Comparison of ENCODE assay signal across 8 mouse cellular contexts in the genomic region with DNA sequence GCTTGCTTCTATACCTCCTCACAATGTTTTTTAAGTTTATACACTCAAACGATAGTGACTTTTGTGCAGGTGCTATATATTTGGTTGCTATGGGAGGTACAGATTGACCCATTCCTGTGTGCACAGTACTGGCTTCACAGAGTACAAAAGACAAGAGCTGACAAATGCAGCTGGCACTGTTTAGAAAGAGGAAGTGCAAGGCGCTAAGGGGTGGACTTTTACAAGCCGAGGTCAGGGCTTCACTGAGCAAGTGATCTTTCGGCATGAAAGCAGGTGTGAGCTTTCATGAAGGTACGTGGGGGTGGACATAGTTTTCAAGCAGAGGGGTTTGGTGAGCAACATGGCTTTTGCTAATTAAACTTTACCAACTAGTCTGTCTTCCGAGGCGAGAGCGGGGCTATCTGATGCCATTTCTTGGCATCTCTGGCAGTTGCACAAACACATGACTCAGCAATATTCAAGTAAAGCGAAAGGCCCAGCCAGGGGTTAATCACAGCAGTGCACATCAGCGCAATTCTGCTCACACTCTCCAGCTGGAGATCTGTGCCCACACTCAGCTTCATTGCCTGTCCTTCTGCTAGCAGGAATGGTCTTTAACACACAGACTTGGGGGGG. TPM values are rescaled to one million over a fixed set of nuclear protein-coding genes. Genes with fewer than 3 reads are reported as not detected.
DNase-seq lines count a peak whose midpoint lies in the region; ATAC-seq and TF ChIP-seq lines count a peak whose summit lies in the region.

No protein-coding gene starts in this region.

- no peaks in the 10 kb centered on the region for H3K9me3 ChIP-seq in hindbrain, embryonic 11.5 days (ENCODE audit: control insufficient read depth, low read length)
- no peaks in the 10 kb centered on the region for H3K9me3 ChIP-seq in hindbrain, embryonic 13.5 days

- DNase-seq in hindbrain, embryonic 11.5 days (ENCODE audit: low spot score): peak; percentile 27
- peak; percentile 10 for DNase-seq in liver
- DNase-seq in gastrocnemius, postnatal 14 days: no peak
- no peak for DNase-seq in left cerebral cortex, postnatal 36 days (ENCODE audit: low spot score in 2 of 2)
- no peak for DNase-seq in gastrocnemius, postnatal 4 days (ENCODE audit: low spot score in 2 of 2)

- intact Hi-C loops in gastrocnemius, postnatal 14 days (cut with DNase I; ENCODE audit: low total_unique reads): loop anchor here (10.0 kb wide), 1 partner anchor 68 kb away; no protein-coding TSS in a partner anchor
- intact Hi-C loops in left cerebral cortex, postnatal 36 days (cut with DNase I): no loop called here

- no peaks in the 10 kb centered on the region for H3K4me1 ChIP-seq in hindbrain, embryonic 11.5 days (replicated peaks; ENCODE audit: control insufficient read depth, insufficient read depth, low read length)
- H3K4me1 ChIP-seq in hindbrain, embryonic 13.5 days (replicated peaks): peaks cover 9% of the 10 kb centered on the region
- H3K4me1 ChIP-seq in bone marrow, adult 2 months (ENCODE audit: control insufficient read depth, insufficient read depth, low read length): peaks cover 1% of the 10 kb centered on the region
- peaks cover 4% of the 10 kb centered on the region; the same call in 1 of the 2 replicates for H3K4me1 ChIP-seq in small intestine, adult 2 months (ENCODE audit: control insufficient read depth, insufficient read depth, insufficient read length, low read length)

- TF ChIP-seq CTCF in bone marrow, adult 2 months (IDR thresholded peaks at IDR 0.05; ENCODE audit: control insufficient read depth, insufficient read depth, low read length): no peak
- no peak for TF ChIP-seq CTCF in small intestine, adult 2 months (IDR thresholded peaks at IDR 0.05; ENCODE audit: extremely low read depth, insufficient read length, insufficient replicate concordance, low read depth, low read length)

- 57% methylated on average over 10 of the region's 10 CpGs for WGBS in hindbrain, embryonic 11.5 days
- WGBS in hindbrain, embryonic 13.5 days: 52% methylated on average over 10 of the region's 10 CpGs
- whole genome bisulfite sequencing in bone marrow, adult 2 months: 1% methylated on average over 10 of the region's 10 CpGs
- WGBS in small intestine, adult 2 months: 10% methylated on average over 10 of the region's 10 CpGs

- H3K4me3 ChIP-seq in hindbrain, embryonic 11.5 days (ENCODE audit: low read depth, low read length): no peak overlapping the region
- H3K4me3 ChIP-seq in hindbrain, embryonic 13.5 days: no peak overlapping the region
- H3K4me3 ChIP-seq in bone marrow, adult 2 months (replicated peaks; ENCODE audit: control insufficient read depth, low read depth, low read length): peak overlapping the region; percentile 49
- H3K4me3 ChIP-seq in small intestine, adult 2 months (ENCODE audit: low read depth, low read length): peak overlapping the region; percentile 32; the same call in 1 of the 2 replicates

- no peak overlapping the region for H3K9ac ChIP-seq in hindbrain, embryonic 11.5 days (ENCODE audit: low read depth, low read length)
- no peak overlapping the region for H3K9ac ChIP-seq in hindbrain, embryonic 13.5 days

- ATAC-seq in hindbrain, embryonic 11.5 days (ENCODE audit: low FRiP score): no peak
- no peak for ATAC-seq in hindbrain, embryonic 13.5 days (ENCODE audit: low FRiP score)

- H3K27me3 ChIP-seq in hindbrain, embryonic 11.5 days (ENCODE audit: control insufficient read depth, insufficient read depth, low read length): no peaks in the 10 kb centered on the region
- H3K27me3 ChIP-seq in hindbrain, embryonic 13.5 days: peaks cover 3% of the 10 kb centered on the region; the same call in 1 of the 2 replicates
- no peaks in the 10 kb centered on the region for H3K27me3 ChIP-seq in small intestine, adult 2 months (ENCODE audit: control insufficient read depth, insufficient read depth, low read length)

- H3K27ac ChIP-seq in hindbrain, embryonic 11.5 days (ENCODE audit: low read depth, low read length): no peak overlapping the region
- H3K27ac ChIP-seq in hindbrain, embryonic 13.5 days: no peak overlapping the region
- no peak overlapping the region for H3K27ac ChIP-seq in bone marrow, adult 2 months (ENCODE audit: control insufficient read depth, insufficient read depth, low read depth, low read length, poor library complexity)
- H3K27ac ChIP-seq in small intestine, adult 2 months (ENCODE audit: insufficient read depth, low read depth, low read length): 0 out of 2 replicates have a peak overlapping the region, but pooled peaks have one; percentile 25

- H3K36me3 ChIP-seq in hindbrain, embryonic 11.5 days (ENCODE audit: control insufficient read depth, insufficient read depth, low read length): no peaks in the 10 kb centered on the region
- H3K36me3 ChIP-seq in hindbrain, embryonic 13.5 days: no peaks in the 10 kb centered on the region
- no peaks in the 10 kb centered on the region for H3K36me3 ChIP-seq in small intestine, adult 2 months (ENCODE audit: control insufficient read depth, insufficient read depth, low read length)

- H3K4me2 ChIP-seq in hindbrain, embryonic 11.5 days (replicated peaks; ENCODE audit: low read depth, low read length): no peak overlapping the region
- no peak overlapping the region for H3K4me2 ChIP-seq in hindbrain, embryonic 13.5 days

- TF ChIP-seq POLR2A in bone marrow, adult 2 months (IDR thresholded peaks at IDR 0.05; ENCODE audit: borderline replicate concordance, control insufficient read depth, low read depth, low read length): no peak
- TF ChIP-seq POLR2A in small intestine, adult 2 months (IDR thresholded peaks at IDR 0.05; ENCODE audit: low read depth, low read length): no peak

RNA-seq across cellular contexts. Expression of gene Arntl, which starts 10.0 kb away (rescaled TPM):
- polyA plus RNA-seq in hindbrain, embryonic 11.5 days (2014; fragmentation: Nextera tagmentation; extraction: Ambion mirVana): 6.8 and 7.7 TPM in 2 replicates
- polyA plus RNA-seq in hindbrain, embryonic 13.5 days (2015; fragmentation: Nextera tagmentation; extraction: Ambion mirVana): 11.5 and 13.2 TPM in 2 replicates
- polyA plus RNA-seq in bone marrow, adult 2 months (2011; ENCODE audit: insufficient read depth, insufficient read length, low replicate concordance, missing spikeins): 2.0 and 9.5 TPM in 2 replicates
- polyA plus RNA-seq in small intestine, adult 2 months (2012; rRNA removed): 4.2 and 11.0 TPM in 2 replicates
- 10 to 100 TPM; 11.8 to 13.1 TPM for total RNA-seq in gastrocnemius, postnatal 14 days (2021)
- 10 to 100 TPM; 34.9 to 39.3 TPM for total RNA-seq in left cerebral cortex, postnatal 36 days (2021)
- 10 to 100 TPM in 1 of 2 experiments, 1 to 10 TPM in 1; 9.0 to 10.7 TPM for total RNA-seq in gastrocnemius, postnatal 4 days (2021)

Comparison
In these comparisons a context has a peak if more than half of its experiments do, and no peak if none do; other contexts are left out.
1. DNase-seq: peak in hindbrain, embryonic 11.5 days (single experiment) and liver (single experiment); none in gastrocnemius, postnatal 14 days (single experiment), left cerebral cortex, postnatal 36 days (0 of 2) and gastrocnemius, postnatal 4 days (0 of 2).
2. H3K4me3 ChIP-seq: peak in bone marrow, adult 2 months (single experiment) and small intestine, adult 2 months (single experiment); none in hindbrain, embryonic 11.5 days (single experiment) and hindbrain, embryonic 13.5 days (single experiment).